Mouse (Mus musculus) kidney, adult 8-10 months (tissue): ENCODE measurements around the gene Spag7.

Source experiments
- DNase-seq, 2 experiments: peaks; one replicate each; pipeline ENCODE4 v3.0.0; 2022

The Spag7 gene

DNA sequence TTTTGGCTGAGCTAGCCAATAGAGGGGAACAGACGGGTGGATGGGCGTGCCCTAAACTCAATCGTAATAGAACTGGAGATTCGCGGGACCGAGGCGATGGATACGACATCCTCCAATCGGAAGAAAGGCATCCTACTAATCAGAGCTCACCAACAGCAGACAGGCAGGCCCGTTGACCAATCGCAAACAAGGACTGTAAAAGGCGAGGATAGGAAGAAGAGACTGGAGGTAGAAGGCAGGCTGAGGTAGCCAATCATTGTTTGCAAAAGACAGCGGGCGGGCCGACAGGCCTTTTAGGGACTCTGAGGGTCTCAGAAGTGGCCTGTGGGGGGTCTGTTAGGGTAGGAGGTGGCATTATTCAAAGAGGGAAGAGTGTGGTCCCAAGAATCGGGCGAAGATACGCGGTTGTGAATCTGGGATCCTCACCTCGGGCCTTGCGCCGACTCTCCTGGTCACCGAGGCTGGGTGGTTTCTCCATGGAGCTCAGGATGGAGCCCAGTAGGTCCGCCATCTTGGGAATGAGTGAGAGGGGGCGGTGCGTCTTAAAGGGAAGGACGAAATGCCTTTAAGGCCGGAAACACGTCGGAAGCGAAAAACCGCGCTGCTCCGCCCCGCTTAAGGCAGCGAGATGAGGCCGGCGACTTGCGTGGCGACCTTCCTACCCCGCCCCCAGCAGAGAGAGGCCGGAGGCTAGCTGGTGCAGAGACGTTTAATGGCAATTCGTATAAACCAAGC, at the start of gene Spag7:
Gene Spag7 (minus strand): TSS at position 646 of the 735 bp plus-strand sequence.
- DNase-seq: peak; percentile 99 to 100

DNA sequence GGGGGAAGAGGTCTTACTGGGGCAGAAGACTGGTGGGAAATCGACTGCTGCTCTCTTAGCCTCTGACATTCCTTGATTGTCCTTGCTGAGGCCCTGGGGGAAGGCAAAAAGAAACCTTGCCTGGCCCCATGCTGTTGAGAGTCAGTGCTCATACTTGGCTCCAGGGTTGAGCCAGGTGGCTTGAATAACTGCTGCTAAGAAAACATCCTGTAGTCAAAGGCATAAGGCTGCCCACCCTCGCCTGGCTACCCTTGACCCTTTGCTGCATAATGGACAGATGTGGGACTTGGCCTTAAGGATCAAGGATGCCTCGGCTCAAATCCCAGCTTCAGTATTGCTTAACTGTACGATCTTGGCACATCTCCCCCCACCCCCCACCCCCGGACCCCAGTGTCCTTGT, 49.3 kb upstream of the Spag7 start:
- no peak for DNase-seq

DNA sequence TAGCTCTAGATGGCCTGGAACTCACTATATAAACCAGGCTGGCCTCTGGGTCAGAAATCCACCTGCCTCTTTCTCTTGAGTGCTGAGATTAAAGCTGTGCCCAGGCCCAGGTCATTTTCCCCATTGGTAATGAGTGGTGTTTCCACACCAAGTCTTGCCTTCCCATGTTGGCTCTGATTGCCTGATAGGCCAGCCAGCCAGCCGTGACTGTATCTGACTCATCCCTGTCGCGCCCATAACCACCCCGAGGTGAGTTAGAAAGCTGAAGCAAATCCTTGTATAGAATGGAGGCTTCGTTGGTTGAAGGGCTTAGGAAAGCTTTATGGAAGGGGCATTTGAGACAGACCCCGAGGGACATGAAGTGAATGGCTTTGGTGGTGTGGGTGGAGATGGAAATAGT, 46.6 kb upstream of the Spag7 start:
- no peak for DNase-seq

DNA sequence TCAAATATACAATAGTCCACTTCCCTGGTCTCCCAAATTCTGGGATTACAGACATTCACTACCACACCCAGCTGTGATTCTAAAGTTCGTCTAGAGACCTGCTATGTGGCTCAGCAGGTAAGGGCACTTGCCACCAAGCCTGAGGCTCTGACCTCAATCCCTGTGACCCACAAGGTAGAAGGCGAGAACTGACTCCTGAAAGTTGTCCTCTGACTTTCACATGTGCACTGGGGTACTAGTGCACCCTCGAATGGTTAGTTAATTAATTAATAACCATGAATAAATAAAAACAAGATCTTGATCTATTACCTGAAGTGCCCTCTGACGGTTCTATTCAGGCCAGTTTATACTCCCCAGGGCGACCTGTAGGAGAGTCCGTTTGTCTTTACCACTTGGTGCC, 44.0 kb upstream of the Spag7 start:
- DNase-seq: peak; percentile 25 to 31

- DNase-seq: no peak
Measured at GRCm38 (mm10) chr11:70711026-70711425, 41.8 kb upstream of the Spag7 start.

DNA sequence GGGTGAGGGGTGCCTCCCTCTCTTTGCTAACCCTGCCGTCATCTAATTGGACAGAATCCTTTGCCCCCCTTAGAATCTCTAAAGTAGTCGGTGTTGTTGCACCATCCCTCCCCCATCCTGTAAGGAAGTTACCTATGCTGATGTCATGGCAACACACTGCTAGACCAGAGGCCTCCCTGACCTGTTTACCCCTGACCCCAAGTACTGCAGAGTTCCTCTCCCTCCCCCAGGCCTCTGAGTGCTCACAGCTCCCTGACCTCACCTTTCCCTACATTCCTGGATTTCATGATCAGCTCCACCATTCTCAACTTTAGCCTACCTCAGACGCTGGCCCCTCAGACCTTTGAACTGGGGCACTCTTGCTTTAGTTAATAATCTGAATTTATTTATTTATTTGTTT, 36.9 kb upstream of the Spag7 start:
- DNase-seq: no peak

DNA sequence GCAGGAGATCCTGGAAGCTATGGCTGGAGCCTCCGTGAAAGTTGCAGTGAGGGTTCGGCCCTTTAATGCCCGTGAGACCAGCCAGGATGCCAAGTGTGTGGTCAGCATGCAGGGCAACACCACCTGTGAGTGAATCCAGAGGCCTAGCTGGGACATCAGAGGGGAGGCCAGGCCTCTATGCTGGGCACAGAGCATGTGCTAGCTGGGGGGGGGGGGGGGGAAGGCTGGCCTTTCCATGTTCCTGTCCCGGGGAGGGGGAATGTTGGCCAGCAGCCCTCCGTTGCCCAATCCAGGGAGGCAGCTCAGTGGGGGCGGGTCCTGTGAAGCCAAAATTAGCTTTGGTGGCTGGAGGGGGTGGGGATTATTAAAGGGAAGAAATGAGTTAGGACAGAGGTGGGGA, 33.6 kb upstream of the Spag7 start:
- DNase-seq: no peak

DNA sequence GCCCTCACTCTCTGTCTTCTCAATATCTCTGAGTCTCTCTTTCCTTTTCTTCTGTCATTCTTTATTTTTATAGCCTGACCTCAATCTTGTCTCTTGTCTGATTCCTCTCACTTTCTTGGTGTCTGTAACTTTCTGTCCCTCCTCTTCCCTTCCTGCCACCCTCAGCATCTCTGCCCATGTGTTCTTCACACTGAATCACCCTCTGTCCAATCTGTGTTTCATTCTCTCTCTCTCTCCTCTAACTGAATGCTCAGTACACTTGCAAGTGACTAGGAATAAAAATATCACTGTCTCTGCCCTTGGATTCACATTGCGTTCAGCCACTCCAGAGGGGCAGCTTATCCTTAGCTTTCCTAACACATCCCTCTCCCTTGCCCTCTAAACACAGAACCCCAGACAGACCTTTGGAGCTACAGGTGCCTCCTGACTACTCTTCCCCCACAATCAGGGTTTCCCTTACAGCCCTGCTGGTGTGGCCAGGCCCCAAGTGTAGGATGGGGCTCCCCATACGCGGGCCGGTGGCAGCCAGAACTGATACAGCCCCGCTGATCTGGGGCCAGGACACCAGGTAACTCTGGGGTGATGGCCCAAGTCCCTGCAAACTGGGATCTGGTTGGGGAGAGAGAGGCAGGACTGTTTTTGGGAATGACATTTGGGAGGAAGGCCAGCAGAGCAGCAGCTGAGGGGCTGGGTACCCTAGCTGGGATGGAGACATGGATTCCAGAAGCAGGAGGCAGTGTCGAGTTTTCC, 32.9 kb upstream of the Spag7 start:
- no peak for DNase-seq

DNA sequence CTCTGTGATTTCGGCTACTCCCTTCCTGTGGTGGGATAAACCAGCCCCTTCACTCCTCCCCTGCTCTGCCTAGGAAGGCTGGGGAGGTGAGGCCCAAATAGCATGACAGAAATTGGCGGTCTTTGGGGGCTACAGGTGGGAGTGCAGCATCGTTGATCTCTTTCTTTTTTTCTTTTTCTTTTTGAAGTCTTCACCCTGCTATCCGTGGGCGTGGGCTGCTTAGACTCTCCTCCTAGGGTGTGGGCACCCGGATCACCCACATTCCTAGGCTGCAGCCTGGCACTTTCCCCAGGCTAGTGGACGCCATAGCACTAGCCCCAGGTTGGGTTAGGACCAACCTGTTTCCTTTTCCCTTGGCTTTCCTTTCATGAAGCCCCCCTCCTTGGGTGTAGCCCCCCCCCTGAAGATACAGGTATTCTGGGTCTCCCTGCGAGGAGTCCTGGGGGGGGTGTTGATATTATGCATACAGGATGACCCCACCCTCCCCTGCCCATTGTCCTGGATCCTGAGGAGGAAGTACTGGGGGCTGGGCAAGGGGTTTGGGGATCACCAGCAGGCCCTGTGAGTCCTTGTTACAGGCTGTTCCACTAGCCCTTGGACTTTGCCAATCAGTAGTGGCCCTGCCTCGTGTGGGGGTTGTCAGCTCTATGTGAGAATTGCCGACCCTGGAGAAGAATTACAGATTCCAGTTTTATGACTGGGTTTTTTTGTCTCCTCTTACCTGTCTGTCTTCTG, 32.2 kb upstream of the Spag7 start:
- no peak for DNase-seq

- DNase-seq: peak; percentile 79
Measured at GRCm38 (mm10) chr11:70700613-70701012, 31.4 kb upstream of the Spag7 start.

- peak; percentile 93 to 96 for DNase-seq
Measured at GRCm38 (mm10) chr11:70699722-70700556, 30.7 kb upstream of the Spag7 start, which contains the start of the genes Inca1 and Kif1c. Gene Inca1 (minus strand): TSS chr11:70700155. Gene Kif1c (plus strand): TSS chr11:70700548.

GRCm38 (mm10) chr11:70699051-70699450, 29.8 kb upstream of the Spag7 start:
- no peak for DNase-seq

DNA sequence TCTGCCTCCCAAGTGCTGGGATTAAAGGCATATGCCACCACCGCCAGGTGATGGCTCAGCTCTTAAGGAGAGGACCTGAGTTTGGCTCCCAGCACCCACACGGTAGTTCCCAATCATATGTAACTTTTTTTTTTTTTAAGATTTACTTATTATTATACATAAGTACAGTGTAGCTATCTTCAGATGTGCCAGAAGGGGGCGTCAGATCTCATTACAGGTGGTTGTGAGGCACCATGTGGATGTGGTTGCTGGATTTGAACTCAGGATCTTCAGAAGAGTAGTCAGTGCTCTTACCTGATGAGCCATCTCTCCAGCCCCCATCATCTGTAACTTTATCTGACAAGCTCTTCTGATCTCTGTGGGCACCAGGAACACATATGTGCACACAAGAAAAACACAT, 28.2 kb upstream of the Spag7 start:
- no peak for DNase-seq

DNA sequence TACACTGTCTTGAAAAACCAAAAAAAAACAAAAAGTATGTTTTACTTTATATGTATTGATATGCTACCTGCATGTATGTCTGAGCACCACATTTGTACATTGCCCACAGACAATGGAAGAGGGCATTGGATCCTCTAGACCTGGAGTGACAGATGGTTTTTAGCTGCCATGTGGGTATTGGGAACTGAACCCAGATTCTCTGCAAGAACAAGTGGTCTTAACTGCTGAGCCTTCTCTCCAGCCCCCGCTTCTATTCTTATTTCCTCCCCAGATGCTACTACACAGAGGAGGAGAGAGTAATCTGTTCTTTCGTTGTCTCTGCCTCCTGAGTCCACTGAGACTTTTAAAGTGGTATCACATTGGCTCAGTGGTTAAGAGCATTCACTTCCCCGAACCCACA, 24.3 kb upstream of the Spag7 start:
- no peak for DNase-seq

GRCm38 (mm10) chr11:70689578-70689977, 20.4 kb upstream of the Spag7 start:
- peak; percentile 64 to 68 for DNase-seq

DNA sequence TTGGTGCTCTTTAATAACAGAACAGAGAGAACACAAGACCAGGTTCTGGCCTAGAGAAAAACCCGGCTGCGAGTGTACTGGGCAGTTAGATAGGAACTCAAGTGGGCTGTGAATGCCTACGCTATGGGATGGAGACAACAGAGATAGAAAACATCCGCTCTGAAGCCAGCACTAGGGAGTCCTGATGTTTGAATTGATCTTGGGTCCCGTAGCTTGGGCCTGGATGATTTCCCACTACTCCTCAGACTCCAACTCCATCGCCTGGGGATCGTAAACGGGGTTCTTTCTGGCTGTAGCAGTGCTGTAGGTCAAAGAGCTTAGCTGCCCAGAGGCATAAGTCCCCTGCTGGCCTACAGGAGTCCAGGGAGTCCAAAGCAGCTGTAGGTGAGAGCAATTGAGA, 19.2 kb upstream of the Spag7 start:
- no peak for DNase-seq

- peak; percentile 83 to 87 for DNase-seq
Measured at GRCm38 (mm10) chr11:70687601-70688199, 18.5 kb upstream of the Spag7 start, which contains the start of gene Camta2. Gene Camta2 (minus strand): TSS chr11:70688105.

DNA sequence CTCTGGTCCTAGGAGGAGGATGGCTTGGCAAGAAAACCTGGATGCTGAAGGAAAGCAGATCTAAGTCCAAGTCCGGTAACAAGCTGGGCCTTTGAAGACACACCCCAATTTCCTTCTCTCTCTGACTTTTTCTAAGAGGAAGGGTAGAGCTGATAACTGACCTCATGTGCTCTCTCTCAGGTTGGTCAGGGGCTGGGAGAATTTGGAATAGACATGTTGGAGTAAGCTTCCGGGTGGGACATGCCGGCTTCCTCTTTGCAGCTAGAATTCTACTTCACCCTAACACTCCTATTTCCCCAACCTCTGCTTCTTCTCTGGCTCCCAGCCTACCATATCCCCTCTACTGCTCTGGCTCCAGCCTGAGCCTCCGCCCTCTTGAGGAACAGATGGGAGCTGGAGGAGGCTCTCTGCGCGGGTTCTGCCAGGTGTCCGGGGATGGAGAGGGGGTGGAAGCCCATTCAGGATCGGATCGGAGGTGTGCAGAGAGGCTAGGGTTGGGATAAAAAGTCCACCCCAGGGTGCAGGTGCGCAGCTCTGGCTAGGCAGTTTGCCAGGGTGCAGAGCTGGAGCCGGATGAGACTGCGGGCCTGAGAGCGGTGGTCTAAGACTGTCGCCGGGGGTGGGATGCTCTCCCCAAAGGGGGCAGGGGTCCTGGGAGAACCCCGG, 17.8 kb upstream of the Spag7 start:
- DNase-seq: no peak

GRCm38 (mm10) chr11:70683640-70684039, 14.4 kb upstream of the Spag7 start:
- no peak for DNase-seq

DNA sequence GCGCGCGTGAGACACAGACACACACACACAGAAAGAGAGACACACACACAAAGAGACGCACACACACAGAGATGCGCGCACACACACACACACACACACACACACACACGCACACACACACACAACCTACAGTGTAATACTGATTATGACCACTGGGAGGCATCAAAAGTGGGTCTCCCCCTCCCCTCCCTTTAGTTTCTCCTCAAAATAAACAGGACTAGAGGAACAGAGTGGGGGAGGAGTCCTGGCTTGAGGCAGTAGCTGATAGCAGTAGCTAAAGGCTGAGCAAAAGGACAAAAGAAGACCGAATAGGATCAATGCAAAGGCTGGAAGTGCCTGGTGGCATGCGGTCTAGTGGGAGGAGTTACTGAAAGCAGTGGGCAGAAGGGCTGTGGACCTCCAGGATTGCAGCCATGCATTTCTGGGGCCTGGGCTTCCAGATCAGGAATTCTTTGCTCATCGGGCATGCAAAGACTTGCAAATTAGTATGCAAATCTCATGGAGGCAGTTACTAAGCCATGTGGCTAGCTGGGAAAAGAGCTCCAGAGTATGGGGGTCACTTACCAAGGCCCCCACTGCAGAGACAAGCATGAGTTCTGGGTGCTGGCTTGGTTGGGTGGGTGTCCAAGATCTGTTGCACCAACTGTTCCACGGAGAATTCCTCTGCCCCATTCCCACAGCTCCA, 12.8 kb upstream of the Spag7 start:
- no peak for DNase-seq

GRCm38 (mm10) chr11:70681170-70681569, 12.0 kb upstream of the Spag7 start:
- DNase-seq: no peak
